Mouse (Mus musculus) embryonic facial prominence, embryonic 14.5 days (tissue): Measurements from ENCODE around the gene Ttc14. TPM values are rescaled to one million over a fixed set of nuclear protein-coding genes. Genes with fewer than 3 reads are reported as not detected.

ENCODE experiments used
- ATAC-seq: fragments of 200-750 bp; cut with Nextera tagmentation; 2 replicates; pipeline ENCODE4 v1.8.0; 2017; ENCODE audit warnings: low read depth, moderate number of reproducible peaks, moderate TSS enrichment
- DNase-seq: peaks from one replicate; pipeline ENCODE4 v3.0.0-alpha.2; 2015; ENCODE audit warnings: low spot score
- H3K27ac ChIP-seq: fragments of 300-500 bp; sonication (generic); replicated peaks from 2 replicates; pipeline ENCODE4 v1.5.1; 2014; ENCODE audit warnings: low read depth, mild to moderate bottlenecking, low read length, moderate library complexity
- H3K27me3 ChIP-seq: fragments of 300-500 bp; sonication (generic); replicated peaks from 2 replicates; pipeline ENCODE4 v1.6.1; 2014; ENCODE audit warnings: low read length; ENCODE audit not compliant: control insufficient read depth, insufficient read depth
- H3K36me3 ChIP-seq: fragments of 300-500 bp; sonication (generic); 2 replicates; pipeline ENCODE4 v1.6.1; 2014; ENCODE audit warnings: low read length, mixed read lengths; ENCODE audit not compliant: control insufficient read depth, insufficient read depth
- H3K4me1 ChIP-seq: fragments of 300-500 bp; sonication (generic); 2 replicates; pipeline ENCODE4 v1.6.1; 2014; ENCODE audit warnings: antibody characterized with exemption, low read length; ENCODE audit not compliant: control insufficient read depth, insufficient read depth
- H3K4me2 ChIP-seq: fragments of 300-500 bp; sonication (generic); 2 replicates; pipeline ENCODE4 v1.6.1; 2014; ENCODE audit warnings: low read depth, mild to moderate bottlenecking, low read length, moderate library complexity, mixed read lengths
- H3K4me3 ChIP-seq: fragments of 300-500 bp; sonication (generic); 2 replicates; pipeline ENCODE4 v1.5.1; 2014; ENCODE audit warnings: low read depth, mild to moderate bottlenecking, low read length
- H3K9ac ChIP-seq: fragments of 300-500 bp; sonication (generic); 2 replicates; pipeline ENCODE4 v1.6.1; 2014; ENCODE audit warnings: low read depth, mild to moderate bottlenecking, low read length, moderate library complexity, mixed read lengths
- H3K9me3 ChIP-seq: fragments of 300-500 bp; sonication (generic); 2 replicates; pipeline ENCODE4 v1.6.1; 2016; ENCODE audit warnings: low read length; ENCODE audit not compliant: control insufficient read depth
- WGBS: fragments of 180-500 bp; shearing (Covaris S2); extraction: QIAGEN DNeasy Blood & Tissue Kit; methylation state at CpG from one replicate; pipeline ENCODE4 v1.1.7; 2014; 5-methylcytosine and 5-hydroxymethylcytosine counted together
- polyA plus RNA-seq: library from polyadenylated mRNA; unstranded; fragments of >200 nt; fragmentation: Nextera tagmentation; extraction: Ambion mirVana; gene quantifications from 2 replicates; pipeline ENCODE4 v1.2.1, GENCODE M21; 2014

Gene Ttc14
- polyA plus RNA-seq = 58.8 and 67.8 TPM in 2 replicates

- Histone ChIP-seq H3K9me3 (no peaks in the 10 kb centered on the region), H3K4me3 (peak within 1 kb of the TSS; percentile 97), H3K9ac (peak within 1 kb of the TSS; percentile 98), H3K4me2 (peak within 1 kb of the TSS; percentile 62), H3K27me3 (no peaks in the 10 kb centered on the region), H3K36me3 (peaks cover 14% of the 10 kb centered on the region), H3K4me1 (no peaks in the 10 kb centered on the region), H3K27ac (peak within 1 kb of the TSS; percentile 99)
- peak; percentile 98 for DNase-seq
- ATAC-seq = peak; percentile 99
- WGBS = under 1% methylated on average over 61 of the region's 90 CpGs
These were observed at the start of gene Ttc14 for GRCm38 (mm10) chr3:33799617-33800512. Gene Ttc14, plus strand, starts transcription at chr3:33799832.

GRCm38 (mm10) chr3:33790975-33791374, 8.7 kb upstream of the Ttc14 start:
- ATAC-seq = no peak
- no peak overlapping the region for H3K27ac ChIP-seq
- no peak overlapping the region for H3K4me3 ChIP-seq
- H3K4me2 ChIP-seq = no peak overlapping the region
- no peaks in the 10 kb centered on the region for H3K4me1 ChIP-seq
- H3K9ac ChIP-seq = no peak overlapping the region
- no peaks in the 10 kb centered on the region for H3K9me3 ChIP-seq
- DNase-seq = peak; percentile 41
- H3K36me3 ChIP-seq = no peaks in the 10 kb centered on the region
- H3K27me3 ChIP-seq = no peaks in the 10 kb centered on the region

- ATAC-seq (peak; percentile 4; the same call in 1 of the 2 replicates), DNase-seq (peak; percentile 27)
- H3K36me3 ChIP-seq = peaks cover 18% of the 10 kb centered on the region
- H3K4me2 ChIP-seq = peak overlapping the region; percentile 61
- WGBS = 0% methylated on average over 13 of the region's 16 CpGs
- H3K4me3 ChIP-seq = peak overlapping the region; percentile 97
- H3K27me3 ChIP-seq = no peaks in the 10 kb centered on the region
- no peaks in the 10 kb centered on the region for H3K9me3 ChIP-seq
- H3K27ac ChIP-seq = peak overlapping the region; percentile 99
- no peaks in the 10 kb centered on the region for H3K4me1 ChIP-seq
- H3K9ac ChIP-seq = peak overlapping the region; percentile 98
These were observed 835 bp downstream of the Ttc14 start for GRCm38 (mm10) chr3:33800513-33800820.

- Histone ChIP-seq H3K36me3 (peaks cover 66% of the 10 kb centered on the region), H3K27me3 (no peaks in the 10 kb centered on the region), H3K9me3 (no peaks in the 10 kb centered on the region), H3K9ac (no peak overlapping the region), H3K4me1 (no peaks in the 10 kb centered on the region), H3K4me3 (no peak overlapping the region), H3K27ac (no peak overlapping the region), H3K4me2 (no peak overlapping the region)
- 79% methylated on average over 1 of the region's 1 CpGs for WGBS
- DNase-seq (no peak), ATAC-seq (no peak)
These were observed 7.5 kb downstream of the Ttc14 start for GRCm38 (mm10) chr3:33807151-33807550.

GRCm38 (mm10) chr3:33824135-33824946, 24.7 kb downstream of the Ttc14 start:
- WGBS = 47% methylated on average over 9 of the region's 9 CpGs
- Histone ChIP-seq H3K9ac (0 out of 2 replicates have a peak overlapping the region, but pooled peaks have one; percentile 5), H3K27me3 (no peaks in the 10 kb centered on the region), H3K9me3 (no peaks in the 10 kb centered on the region), H3K36me3 (no peaks in the 10 kb centered on the region), H3K4me2 (no peak overlapping the region), H3K27ac (no peak overlapping the region), H3K4me1 (no peaks in the 10 kb centered on the region), H3K4me3 (no peak overlapping the region)
- 0 out of 2 replicates have a peak, but pooled peaks have one; percentile 60 for ATAC-seq
- DNase-seq = peak; percentile 74

GRCm38 (mm10) chr3:33832351-33832750, 32.7 kb downstream of the Ttc14 start:
- no peak overlapping the region for H3K4me3 ChIP-seq
- WGBS = 82% methylated on average over 10 of the region's 10 CpGs

GRCm38 (mm10) chr3:33836576-33836975, 36.9 kb downstream of the Ttc14 start:
- ATAC-seq (no peak), DNase-seq (no peak)
- Histone ChIP-seq H3K9ac (no peak overlapping the region), H3K4me2 (no peak overlapping the region), H3K4me1 (no peaks in the 10 kb centered on the region), H3K27me3 (no peaks in the 10 kb centered on the region), H3K27ac (no peak overlapping the region), H3K9me3 (no peaks in the 10 kb centered on the region), H3K36me3 (no peaks in the 10 kb centered on the region), H3K4me3 (no peak overlapping the region)
- 90% methylated on average over 13 of the region's 13 CpGs for WGBS

More at GRCm38 (mm10) chr3:33832351-33832750, 32.7 kb downstream of the Ttc14 start:
- Histone ChIP-seq H3K27me3 (no peaks in the 10 kb centered on the region), H3K27ac (no peak overlapping the region), H3K9me3 (no peaks in the 10 kb centered on the region), H3K9ac (no peak overlapping the region), H3K4me2 (no peak overlapping the region), H3K36me3 (no peaks in the 10 kb centered on the region), H3K4me1 (no peaks in the 10 kb centered on the region)
- DNase-seq = no peak
- ATAC-seq = no peak

GRCm38 (mm10) chr3:33838877-33839276, 39.2 kb downstream of the Ttc14 start:
- no peaks in the 10 kb centered on the region for H3K36me3 ChIP-seq
- ATAC-seq (no peak), DNase-seq (no peak)
- 0 out of 2 replicates have a peak, but pooled peaks cover 5% of the 10 kb centered on the region for H3K4me1 ChIP-seq
- H3K27ac ChIP-seq = no peak overlapping the region
- H3K4me3 ChIP-seq = no peak overlapping the region
- no peaks in the 10 kb centered on the region for H3K9me3 ChIP-seq
- no peaks in the 10 kb centered on the region for H3K27me3 ChIP-seq
- WGBS = 55% methylated on average over 10 of the region's 10 CpGs
- H3K9ac ChIP-seq = no peak overlapping the region
- no peak overlapping the region for H3K4me2 ChIP-seq
